Mouse (Mus musculus) myocyte (in vitro differentiated cells): ENCODE measurements around the gene Lmo7.

Experiments
- CEBPB ChIP-seq: IDR thresholded peaks from 2 replicates; pipeline ENCODE4 v1.6.1; 2011; ENCODE audit warnings: mild to moderate bottlenecking, moderate library complexity; ENCODE audit not compliant: poor library complexity, insufficient read depth, severe bottlenecking
- E2F4 ChIP-seq: IDR thresholded peaks from one replicate; pipeline ENCODE4 v1.6.1; 2011; ENCODE audit warnings: mild to moderate bottlenecking, control low read depth, moderate library complexity; ENCODE audit not compliant: insufficient read depth
- MAX ChIP-seq: IDR thresholded peaks from one replicate; pipeline ENCODE4 v1.6.1; 2011; ENCODE audit warnings: low read depth, mild to moderate bottlenecking, control low read depth
- MYOD1 ChIP-seq, 3 experiments: IDR thresholded peaks; one replicate each; pipeline ENCODE4 v1.6.1; 2011; ENCODE audit warnings: control low read depth in 2 of 3, low read depth in 2 of 3, mild to moderate bottlenecking in 2 of 3, moderate library complexity in 1 of 3; ENCODE audit not compliant: insufficient read length in 2 of 3, control insufficient read depth in 1 of 3
- MYOG ChIP-seq, 3 experiments: IDR thresholded peaks; one replicate each; pipeline ENCODE4 v1.6.1; 2011; ENCODE audit warnings: control low read depth in 2 of 3, low read depth in 2 of 3, mild to moderate bottlenecking in 2 of 3; ENCODE audit not compliant: insufficient read length in 2 of 3, control insufficient read depth in 1 of 3, insufficient read depth in 1 of 3
- POLR2A ChIP-seq: IDR thresholded peaks from one replicate; pipeline ENCODE4 v1.6.1; 2011; ENCODE audit warnings: low read depth, mild to moderate bottlenecking, control low read depth, moderate library complexity; ENCODE audit not compliant: insufficient read length
- POLR2AphosphoS2 ChIP-seq: IDR thresholded peaks from one replicate; pipeline ENCODE4 v1.6.1; 2011; ENCODE audit warnings: low read depth, control low read depth; ENCODE audit not compliant: insufficient read length
- REST ChIP-seq: IDR thresholded peaks from one replicate; pipeline ENCODE4 v1.6.1; 2011; ENCODE audit warnings: mild to moderate bottlenecking, control low read depth, moderate library complexity; ENCODE audit not compliant: insufficient read depth, insufficient read length
- TCF12 ChIP-seq: IDR thresholded peaks from one replicate; pipeline ENCODE4 v1.6.1; 2011; ENCODE audit warnings: mild to moderate bottlenecking, control low read depth; ENCODE audit not compliant: poor library complexity, insufficient read depth, severe bottlenecking
- TCF3 ChIP-seq: IDR thresholded peaks from one replicate; pipeline ENCODE4 v1.6.1; 2011; ENCODE audit warnings: low read depth, control low read depth; ENCODE audit not compliant: insufficient read length
- USF1 ChIP-seq: IDR thresholded peaks from one replicate; pipeline ENCODE4 v1.6.1; 2011; ENCODE audit warnings: low read depth, mild to moderate bottlenecking, control low read depth, moderate library complexity

GRCm38 (mm10) chr14:101872846-101873245 lies 143.1 kb downstream of the Lmo7 start:
- TF ChIP-seq POLR2A (no peak), MAX (no peak), E2F4 (no peak), POLR2AphosphoS2 (no peak), CEBPB (no peak), TCF12 (no peak), MYOG (IDR thresholded peaks at IDR 0.05; ENCODE audit: control insufficient read depth in 1 of 3, insufficient read depth in 1 of 3, insufficient read length in 2 of 3, low read depth in 2 of 3) (no peak), MYOD1 (IDR thresholded peaks at IDR 0.05; ENCODE audit: control insufficient read depth in 1 of 3, insufficient read length in 2 of 3, low read depth in 2 of 3) (no peak), USF1 (no peak), TCF3 (no peak), REST (no peak)
